Mouse (Mus musculus): Measurements from ENCODE around the gene BC052040.

DNA sequence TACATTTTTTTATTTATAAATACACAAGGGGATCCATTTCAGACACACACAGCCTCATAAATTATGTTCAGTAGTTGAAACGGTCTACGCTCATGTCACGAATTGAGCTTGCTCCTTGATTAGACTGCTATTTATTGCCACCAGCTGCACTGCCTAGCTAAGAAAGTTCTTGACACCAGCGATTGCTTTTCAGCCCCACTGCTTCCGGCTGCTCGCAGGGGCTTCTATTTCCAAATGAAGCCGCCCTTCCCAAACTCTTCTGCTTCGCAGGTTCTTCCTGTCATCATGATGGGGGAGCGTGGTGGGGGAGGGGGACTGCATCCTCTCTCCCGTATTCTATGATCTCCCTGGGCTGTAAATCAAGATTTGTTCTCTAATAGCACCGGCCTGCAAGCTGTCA is 231.8 kb downstream of the BC052040 start:
- no peak for TF ChIP-seq POLR2A (IDR thresholded peaks at IDR 0.05; ENCODE audit: insufficient read depth, low read length)
- TF ChIP-seq CTCF (IDR thresholded peaks at IDR 0.05; ENCODE audit: low read depth, low read length): no peak
- no peak for TF ChIP-seq EP300 (IDR thresholded peaks at IDR 0.05; ENCODE audit: insufficient read depth, low read depth, low read length)

Measured in ES-Bruce4 (cell line).